Comparison of ENCODE assay signal across 10 mouse cellular contexts in the genomic region with DNA sequence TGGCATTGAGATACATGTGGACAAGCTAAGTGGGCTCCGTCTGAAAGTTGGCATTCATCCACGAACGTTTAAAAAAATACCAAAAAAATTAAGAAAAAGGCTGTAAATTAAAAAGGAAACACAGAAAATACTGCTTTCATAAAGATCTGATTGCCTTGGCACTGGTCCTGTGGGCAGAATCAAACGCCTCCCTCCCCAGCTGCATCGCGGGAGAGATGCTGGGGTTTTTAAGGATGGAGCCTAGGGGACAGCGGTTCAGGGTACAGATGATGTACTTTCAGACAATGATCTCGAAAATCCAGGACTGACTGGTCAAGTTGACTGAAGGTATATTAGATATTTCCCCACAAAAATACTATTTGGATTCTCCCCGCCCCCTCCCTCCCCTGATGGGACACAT. TPM values are rescaled to one million over a fixed set of nuclear protein-coding genes. Genes with fewer than 3 reads are reported as not detected.
A peak's percentile ranks its signal among the peaks of the same experiment; 100 is the strongest.
DNase-seq lines count a peak whose midpoint lies in the region; ATAC-seq and TF ChIP-seq lines count a peak whose summit lies in the region.
"Had no signal": no experiment of that assay in that cellular context is flagged by ENCODE, and none has a peak within 500 bp of the region (broad histone marks: within the 10 kb centered on the region; RNA-seq: fewer than 3 reads in every experiment).

No protein-coding gene starts in this region.

- no peaks in the 10 kb centered on the region; the same call in 1 of the 2 replicates for H3K4me1 ChIP-seq in kidney, embryonic 14.5 days (ENCODE audit: control insufficient read depth, insufficient read depth, low read length)
- peaks cover 82% of the 10 kb centered on the region for H3K4me1 ChIP-seq in midbrain, embryonic 13.5 days (replicated peaks)
- peaks cover 73% of the 10 kb centered on the region for H3K4me1 ChIP-seq in midbrain, embryonic 10.5 days
- H3K4me1 ChIP-seq in midbrain, postnatal 0 days (ENCODE audit: insufficient read depth, low read length) = peaks cover 18% of the 10 kb centered on the region; the same call in 1 of the 2 replicates

- no peak overlapping the region for H3K9ac ChIP-seq in kidney, embryonic 14.5 days (ENCODE audit: low read depth, low read length)
- 0 out of 2 replicates have a peak overlapping the region, but pooled peaks have one; percentile 36 for H3K9ac ChIP-seq in midbrain, embryonic 13.5 days (replicated peaks)
- H3K9ac ChIP-seq in midbrain, postnatal 0 days (replicated peaks; ENCODE audit: low read length, poor library complexity, severe bottlenecking) = peak overlapping the region; percentile 63; the same call in 1 of the 2 replicates

- no peaks in the 10 kb centered on the region for H3K27me3 ChIP-seq in kidney, embryonic 14.5 days (ENCODE audit: control insufficient read depth, insufficient read depth, low read length)
- no peaks in the 10 kb centered on the region for H3K27me3 ChIP-seq in midbrain, embryonic 13.5 days
- H3K27me3 ChIP-seq in midbrain, embryonic 10.5 days (ENCODE audit: low read depth, poor library complexity, severe bottlenecking) = no peaks in the 10 kb centered on the region
- no peaks in the 10 kb centered on the region for H3K27me3 ChIP-seq in midbrain, postnatal 0 days (ENCODE audit: insufficient read depth, low read length)
- H3K27me3 ChIP-seq: embryonic facial prominence, embryonic 13.5 days; midbrain, embryonic 12.5 days had no signal

- no peak overlapping the region for H3K4me2 ChIP-seq in kidney, embryonic 14.5 days (replicated peaks; ENCODE audit: low read depth, low read length)
- no peak overlapping the region for H3K4me2 ChIP-seq in midbrain, embryonic 13.5 days (replicated peaks)
- H3K4me2 ChIP-seq in midbrain, postnatal 0 days (ENCODE audit: low read depth, low read length, poor library complexity, severe bottlenecking) = no peak overlapping the region

- TF ChIP-seq CTCF in midbrain, postnatal 0 days (IDR thresholded peaks at IDR 0.05) = no peak

- H3K36me3 ChIP-seq in kidney, embryonic 14.5 days (ENCODE audit: control insufficient read depth, insufficient read depth, low read length) = no peaks in the 10 kb centered on the region
- H3K36me3 ChIP-seq in midbrain, embryonic 13.5 days = peaks cover 21% of the 10 kb centered on the region
- peaks cover 37% of the 10 kb centered on the region for H3K36me3 ChIP-seq in midbrain, embryonic 10.5 days
- H3K36me3 ChIP-seq in midbrain, postnatal 0 days (ENCODE audit: insufficient read depth, low read length) = no peaks in the 10 kb centered on the region; the same call in 1 of the 2 replicates

- WGBS in kidney, embryonic 14.5 days = 93% methylated on average over 9 of the region's 9 CpGs
- WGBS in midbrain, embryonic 13.5 days = 81% methylated on average over 9 of the region's 9 CpGs
- 91% methylated on average over 9 of the region's 9 CpGs for WGBS in midbrain, embryonic 10.5 days
- 66% methylated on average over 9 of the region's 9 CpGs for WGBS in midbrain, postnatal 0 days

- no peak overlapping the region for H3K27ac ChIP-seq in kidney, embryonic 14.5 days (ENCODE audit: low read depth, low read length)
- no peak overlapping the region for H3K27ac ChIP-seq in midbrain, embryonic 13.5 days
- H3K27ac ChIP-seq in midbrain, embryonic 10.5 days (replicated peaks) = no peak overlapping the region
- peak overlapping the region; percentile 83; the same call in 1 of the 2 replicates for H3K27ac ChIP-seq in midbrain, postnatal 0 days (ENCODE audit: low read depth, low read length)

- ATAC-seq in kidney, embryonic 14.5 days (ENCODE audit: low FRiP score, low TSS enrichment) = peak; percentile 11; the same call in 1 of the 2 replicates
- ATAC-seq in midbrain, embryonic 13.5 days = no peak
- ATAC-seq in midbrain, postnatal 0 days (ENCODE audit: low FRiP score) = no peak

- H3K4me3 ChIP-seq in kidney, embryonic 14.5 days (ENCODE audit: low read length) = peak overlapping the region; percentile 40; the same call in 1 of the 2 replicates
- no peak overlapping the region for H3K4me3 ChIP-seq in midbrain, embryonic 13.5 days (replicated peaks)
- H3K4me3 ChIP-seq in midbrain, embryonic 10.5 days = no peak overlapping the region
- no peak overlapping the region for H3K4me3 ChIP-seq in midbrain, postnatal 0 days (ENCODE audit: low read depth, low read length)

- DNase-seq in heart, adult 11 months = peak; percentile 55
- DNase-seq in heart, adult 18-20 months = no peak
- DNase-seq in kidney, postnatal 36 days = no peak
- DNase-seq in midbrain, embryonic 10.5 days (ENCODE audit: low spot score) = no peak
- DNase-seq in midbrain, postnatal 0 days (ENCODE audit: low spot score) = no peak
- DNase-seq in thymus, postnatal 25 days = no peak

- H3K9me3 ChIP-seq in kidney, embryonic 14.5 days (ENCODE audit: control insufficient read depth, low read length) = no peaks in the 10 kb centered on the region
- no peaks in the 10 kb centered on the region for H3K9me3 ChIP-seq in midbrain, embryonic 13.5 days
- no peaks in the 10 kb centered on the region for H3K9me3 ChIP-seq in midbrain, embryonic 10.5 days (replicated peaks)
- no peaks in the 10 kb centered on the region for H3K9me3 ChIP-seq in midbrain, postnatal 0 days (ENCODE audit: low read length)
- H3K9me3 ChIP-seq: embryonic facial prominence, embryonic 13.5 days; midbrain, embryonic 12.5 days had no signal

RNA-seq across cellular contexts. Expression of gene Basp1, which starts 49.9 kb away (rescaled TPM):
- 1 to 10 TPM; 1.0 to 2.9 TPM for total RNA-seq in heart, adult 18-20 months (2021)
- polyA plus RNA-seq in kidney, embryonic 14.5 days (2014; fragmentation: Nextera tagmentation; extraction: Ambion mirVana) = 23.4 and 46.8 TPM in 2 replicates
- polyA plus RNA-seq in midbrain, embryonic 13.5 days (2015; fragmentation: Nextera tagmentation; extraction: Ambion mirVana) = 205 and 211 TPM in 2 replicates
- polyA plus RNA-seq in midbrain, embryonic 10.5 days (2016; fragmentation: Nextera tagmentation; extraction: Ambion mirVana) = 37.6 and 53.3 TPM in 2 replicates
- total RNA-seq in midbrain, postnatal 0 days (2014; rRNA removed) = 1,178 and 1,429 TPM in 2 replicates
- polyA plus RNA-seq in midbrain, postnatal 0 days (2015; fragmentation: Nextera tagmentation; extraction: Ambion mirVana) = 480 and 547 TPM in 2 replicates
